Mouse (Mus musculus) heart, postnatal 0 days (tissue): Measurements from ENCODE around the gene Rasgrp3.

ENCODE experiments used
- CTCF ChIP-seq: IDR thresholded peaks from 2 replicates; pipeline ENCODE4 v1.5.1; 2016; ENCODE audit warnings: antibody characterized with exemption, control low read depth, low read depth
- EP300 ChIP-seq: IDR thresholded peaks from 2 replicates; pipeline ENCODE4 v1.6.1; 2016; ENCODE audit warnings: antibody characterized with exemption, low read depth

GRCm38 (mm10) chr17:75436095-75436494 lies 399 bp downstream of the Rasgrp3 start:
- TF ChIP-seq CTCF: no peak
- no peak for TF ChIP-seq EP300
